9 mouse cellular contexts compared by ENCODE assay signal in genomic region chr1:127536448-127536847, GRCm38 (mm10).
DNase-seq lines count a peak whose midpoint lies in the region; ATAC-seq and TF ChIP-seq lines count a peak whose summit lies in the region.
"Had no signal": no experiment of that assay in that cellular context is flagged by ENCODE, and none has a peak within 500 bp of the region (broad histone marks: within the 10 kb centered on the region; RNA-seq: fewer than 3 reads in every experiment).

No protein-coding gene starts in this region.

- no peak overlapping the region for H3K27ac ChIP-seq in heart, embryonic 13.5 days (replicated peaks)
- peak overlapping the region; percentile 74 for H3K27ac ChIP-seq in embryonic facial prominence, embryonic 14.5 days (replicated peaks; ENCODE audit: low read depth, low read length)
- no peak overlapping the region for H3K27ac ChIP-seq in hindbrain, embryonic 16.5 days (ENCODE audit: low read depth, low read length)
- no peak overlapping the region for H3K27ac ChIP-seq in midbrain, postnatal 0 days (ENCODE audit: low read depth, low read length)

- H3K4me3 ChIP-seq in heart, embryonic 13.5 days = no peak overlapping the region
- H3K4me3 ChIP-seq in embryonic facial prominence, embryonic 14.5 days (ENCODE audit: low read depth, low read length) = no peak overlapping the region
- no peak overlapping the region for H3K4me3 ChIP-seq in hindbrain, embryonic 16.5 days (ENCODE audit: low read length)
- H3K4me3 ChIP-seq in midbrain, postnatal 0 days (ENCODE audit: low read depth, low read length) = no peak overlapping the region

- WGBS in heart, embryonic 13.5 days = 50% methylated on average over 5 of the region's 5 CpGs
- 21% methylated on average over 5 of the region's 5 CpGs for WGBS in embryonic facial prominence, embryonic 14.5 days
- WGBS in hindbrain, embryonic 16.5 days = 22% methylated on average over 5 of the region's 5 CpGs
- 30% methylated on average over 5 of the region's 5 CpGs for WGBS in midbrain, postnatal 0 days

- H3K9ac ChIP-seq in heart, embryonic 13.5 days = no peak overlapping the region
- 0 out of 2 replicates have a peak overlapping the region, but pooled peaks have one; percentile 54 for H3K9ac ChIP-seq in embryonic facial prominence, embryonic 14.5 days (ENCODE audit: low read depth, low read length)
- no peak overlapping the region for H3K9ac ChIP-seq in hindbrain, embryonic 16.5 days (ENCODE audit: low read depth, low read length)
- H3K9ac ChIP-seq in midbrain, postnatal 0 days (replicated peaks; ENCODE audit: low read length, poor library complexity, severe bottlenecking) = no peak overlapping the region

- no peaks in the 10 kb centered on the region for H3K27me3 ChIP-seq in heart, embryonic 13.5 days (replicated peaks)
- no peaks in the 10 kb centered on the region for H3K27me3 ChIP-seq in embryonic facial prominence, embryonic 14.5 days (replicated peaks; ENCODE audit: control insufficient read depth, insufficient read depth, low read length)
- no peaks in the 10 kb centered on the region for H3K27me3 ChIP-seq in hindbrain, embryonic 16.5 days (replicated peaks; ENCODE audit: control insufficient read depth, insufficient read depth, low read length)
- H3K27me3 ChIP-seq in midbrain, postnatal 0 days (ENCODE audit: insufficient read depth, low read length) = no peaks in the 10 kb centered on the region

- TF ChIP-seq CTCF in midbrain, postnatal 0 days (IDR thresholded peaks at IDR 0.05) = no peak

- DNase-seq in heart, postnatal 10 days = no peak
- peak; percentile 20 for DNase-seq in embryonic facial prominence, embryonic 14.5 days (ENCODE audit: low spot score)
- DNase-seq in midbrain, postnatal 0 days (ENCODE audit: low spot score) = peak; percentile 24
- no peak for DNase-seq in left cerebral cortex, adult 8-10 months (ENCODE audit: low spot score in 2 of 2)
- no peak for DNase-seq in thymus, postnatal 4 days

- H3K36me3 ChIP-seq in heart, embryonic 13.5 days = no peaks in the 10 kb centered on the region
- no peaks in the 10 kb centered on the region for H3K36me3 ChIP-seq in embryonic facial prominence, embryonic 14.5 days (ENCODE audit: control insufficient read depth, insufficient read depth, low read length)
- no peaks in the 10 kb centered on the region for H3K36me3 ChIP-seq in hindbrain, embryonic 16.5 days (ENCODE audit: control insufficient read depth, insufficient read depth, low read length)
- no peaks in the 10 kb centered on the region for H3K36me3 ChIP-seq in midbrain, postnatal 0 days (ENCODE audit: insufficient read depth, low read length)

- ATAC-seq in heart, embryonic 13.5 days (ENCODE audit: extremely low read depth, insufficient number of reproducible peaks, low FRiP score, low TSS enrichment) = 0 out of 2 replicates have a peak, but pooled peaks have one; percentile 19
- no peak for ATAC-seq in embryonic facial prominence, embryonic 14.5 days (ENCODE audit: low read depth)
- ATAC-seq in hindbrain, embryonic 16.5 days = 0 out of 2 replicates have a peak, but pooled peaks have one; percentile 43
- no peak for ATAC-seq in midbrain, postnatal 0 days (ENCODE audit: low FRiP score)
- ATAC-seq in megakaryocyte, adult 5-6 weeks (ENCODE audit: poor library complexity, severe bottlenecking) = no peak
- ATAC-seq: lung, postnatal 0 days had no signal

- peak overlapping the region; percentile 43; the same call in 1 of the 2 replicates for H3K4me2 ChIP-seq in heart, embryonic 13.5 days
- H3K4me2 ChIP-seq in embryonic facial prominence, embryonic 14.5 days (ENCODE audit: low read depth, low read length) = peak overlapping the region; percentile 51
- peak overlapping the region; percentile 43; the same call in 1 of the 2 replicates for H3K4me2 ChIP-seq in hindbrain, embryonic 16.5 days (ENCODE audit: low read length)
- peak overlapping the region; percentile 42; the same call in 1 of the 2 replicates for H3K4me2 ChIP-seq in midbrain, postnatal 0 days (ENCODE audit: low read depth, low read length, poor library complexity, severe bottlenecking)

- peaks cover 13% of the 10 kb centered on the region for H3K4me1 ChIP-seq in heart, embryonic 13.5 days
- H3K4me1 ChIP-seq in embryonic facial prominence, embryonic 14.5 days (ENCODE audit: control insufficient read depth, insufficient read depth, low read length) = peaks cover 20% of the 10 kb centered on the region; the same call in 1 of the 2 replicates
- H3K4me1 ChIP-seq in hindbrain, embryonic 16.5 days (ENCODE audit: control insufficient read depth, insufficient read depth, low read depth, low read length) = peaks cover 17% of the 10 kb centered on the region
- peaks cover 11% of the 10 kb centered on the region for H3K4me1 ChIP-seq in midbrain, postnatal 0 days (ENCODE audit: insufficient read depth, low read length)

- no peaks in the 10 kb centered on the region for H3K9me3 ChIP-seq in heart, embryonic 13.5 days
- H3K9me3 ChIP-seq in embryonic facial prominence, embryonic 14.5 days (ENCODE audit: control insufficient read depth, low read length) = no peaks in the 10 kb centered on the region
- no peaks in the 10 kb centered on the region for H3K9me3 ChIP-seq in hindbrain, embryonic 16.5 days (ENCODE audit: control insufficient read depth, low read length)
- no peaks in the 10 kb centered on the region for H3K9me3 ChIP-seq in midbrain, postnatal 0 days (ENCODE audit: low read length)

- intact Hi-C loops in heart, postnatal 10 days (cut with DNase I) = no loop called here

Comparison
In these comparisons a context has a peak if more than half of its experiments do, and no peak if none do; other contexts are left out.
1. ATAC-seq: peak in heart, embryonic 13.5 days (single experiment) and hindbrain, embryonic 16.5 days (single experiment); none in embryonic facial prominence, embryonic 14.5 days (single experiment), midbrain, postnatal 0 days (single experiment) and megakaryocyte, adult 5-6 weeks (single experiment).
2. DNase-seq: peak in embryonic facial prominence, embryonic 14.5 days (single experiment) and midbrain, postnatal 0 days (single experiment); none in heart, postnatal 10 days (0 of 2), left cerebral cortex, adult 8-10 months (0 of 2) and thymus, postnatal 4 days (single experiment).
3. Peak in every context shown above with its lines, with median percentiles within 50 percentile points of each other: H3K4me2 ChIP-seq.